Mouse (Mus musculus) frontal cortex, adult (tissue): ENCODE measurements at regions not wholly inside any gene's neighbourhood (a gene's known extent, or its start where the extent isn't known, plus 50 kb on each side); places are given as distances from the start of the nearest gene placed in this dataset.

Experiments used
- ATAC-seq: cut with Nextera tagmentation; 2 replicates; pipeline ENCODE4 v1.9.2; 2017; ENCODE audit warnings: mild to moderate bottlenecking, moderate library complexity, mixed read lengths; ENCODE audit not compliant: low TSS enrichment

DNA sequence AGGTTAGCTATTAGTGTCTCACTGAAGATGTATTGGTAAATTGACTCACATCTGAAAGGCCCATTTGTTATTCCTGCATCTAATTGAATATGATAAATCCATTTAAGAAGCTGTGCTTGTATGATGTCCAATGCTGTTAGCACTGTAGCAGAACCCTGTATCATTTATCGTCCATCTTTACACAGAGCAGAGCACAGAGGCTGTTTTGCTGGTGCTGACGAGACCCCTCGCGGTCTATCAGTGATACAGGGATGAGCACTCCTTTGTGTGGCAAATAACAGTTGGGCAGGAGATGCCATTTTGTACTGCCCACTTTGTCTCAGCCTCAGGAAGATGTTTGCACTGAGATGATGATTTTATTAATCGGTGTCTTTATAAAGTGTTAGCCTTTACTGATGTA, 528.9 kb downstream of the Dnah5 start:
- no peak for ATAC-seq

DNA sequence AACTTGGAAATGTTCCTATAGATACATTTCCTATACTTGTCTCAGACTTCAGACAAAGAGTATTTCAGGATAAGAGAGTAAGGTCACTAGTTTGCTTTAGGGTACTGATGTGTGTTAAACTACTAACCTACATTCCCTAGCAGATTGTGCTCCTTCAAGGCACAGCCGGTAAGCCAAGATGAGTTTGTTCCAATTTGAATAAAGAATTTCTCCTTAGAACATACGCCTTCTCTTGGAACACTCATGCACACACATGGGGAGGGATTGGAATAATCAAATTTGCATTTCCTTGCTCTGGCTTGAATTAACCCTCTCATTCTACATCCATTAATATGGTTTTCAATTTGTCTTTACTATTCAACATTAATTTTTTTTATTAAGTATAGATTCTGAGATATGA, 537.0 kb downstream of the Dnah5 start:
- ATAC-seq: 0 out of 2 replicates have a peak, but pooled peaks have one; percentile 55

- no peak for ATAC-seq
These were observed 542.1 kb downstream of the Dnah5 start for GRCm38 (mm10) chr15:28745691-28746090.

GRCm38 (mm10) chr15:28746603-28747002, 543.1 kb downstream of the Dnah5 start:
- no peak for ATAC-seq

GRCm38 (mm10) chr15:28758736-28759135, 555.2 kb downstream of the Dnah5 start:
- ATAC-seq: no peak
